Mouse (Mus musculus) urinary bladder, postnatal 4 days (tissue): Measurements from ENCODE around the gene Ddo.

Experiments used
- DNase-seq, 2 experiments: peaks; one replicate each; pipeline ENCODE4 v3.0.0; 2021 to 2022; ENCODE audit warnings: low spot score in 2 of 2

The Ddo gene

GRCm38 (mm10) chr10:40629656-40630311 is at the start of gene Ddo:
TSS of gene Ddo (plus strand) at chr10:40630011.
- DNase-seq = no peak

GRCm38 (mm10) chr10:40583584-40584255 is 46.1 kb upstream of the Ddo start:
- DNase-seq = no peak

GRCm38 (mm10) chr10:40592186-40592585 is 37.6 kb upstream of the Ddo start:
- no peak for DNase-seq

- DNase-seq = no peak
Observed at GRCm38 (mm10) chr10:40597177-40597576, 32.6 kb upstream of the Ddo start.

- DNase-seq = no peak
Observed at GRCm38 (mm10) chr10:40604706-40605394, 25.0 kb upstream of the Ddo start.

GRCm38 (mm10) chr10:40617973-40618372 is 11.8 kb upstream of the Ddo start:
- no peak for DNase-seq

- DNase-seq = no peak
Observed at GRCm38 (mm10) chr10:40619760-40620159, 10.1 kb upstream of the Ddo start.

GRCm38 (mm10) chr10:40629140-40629539 is 671 bp upstream of the Ddo start:
- no peak for DNase-seq

- DNase-seq = no peak
Observed at GRCm38 (mm10) chr10:40630457-40630856, 646 bp downstream of the Ddo start.

- DNase-seq = no peak
Observed at GRCm38 (mm10) chr10:40630961-40631360, 1.1 kb downstream of the Ddo start.

GRCm38 (mm10) chr10:40632087-40632486 is 2.3 kb downstream of the Ddo start:
- no peak for DNase-seq

GRCm38 (mm10) chr10:40637331-40637730 is 7.5 kb downstream of the Ddo start:
- no peak for DNase-seq

GRCm38 (mm10) chr10:40638276-40638675 is 8.5 kb downstream of the Ddo start:
- DNase-seq = no peak

GRCm38 (mm10) chr10:40638823-40639819 is 9.3 kb downstream of the Ddo start:
- DNase-seq = no peak

- no peak for DNase-seq
Observed at GRCm38 (mm10) chr10:40640406-40640805, 10.6 kb downstream of the Ddo start.

GRCm38 (mm10) chr10:40641901-40642300 is 12.1 kb downstream of the Ddo start:
- DNase-seq = no peak

- no peak for DNase-seq
Observed at GRCm38 (mm10) chr10:40643126-40643525, 13.3 kb downstream of the Ddo start.

GRCm38 (mm10) chr10:40644456-40644855 is 14.6 kb downstream of the Ddo start:
- DNase-seq = no peak

- no peak for DNase-seq
Observed at GRCm38 (mm10) chr10:40645346-40645745, 15.5 kb downstream of the Ddo start.

- DNase-seq = no peak
Observed at GRCm38 (mm10) chr10:40648776-40649175, 19.0 kb downstream of the Ddo start.

- DNase-seq = no peak
Observed at GRCm38 (mm10) chr10:40649634-40650033, 19.8 kb downstream of the Ddo start.

- DNase-seq = no peak
Observed at GRCm38 (mm10) chr10:40651676-40652075, 21.9 kb downstream of the Ddo start.
